Mouse (Mus musculus): Measurements from ENCODE around the gene Mtch2.

Gene Mtch2

DNA sequence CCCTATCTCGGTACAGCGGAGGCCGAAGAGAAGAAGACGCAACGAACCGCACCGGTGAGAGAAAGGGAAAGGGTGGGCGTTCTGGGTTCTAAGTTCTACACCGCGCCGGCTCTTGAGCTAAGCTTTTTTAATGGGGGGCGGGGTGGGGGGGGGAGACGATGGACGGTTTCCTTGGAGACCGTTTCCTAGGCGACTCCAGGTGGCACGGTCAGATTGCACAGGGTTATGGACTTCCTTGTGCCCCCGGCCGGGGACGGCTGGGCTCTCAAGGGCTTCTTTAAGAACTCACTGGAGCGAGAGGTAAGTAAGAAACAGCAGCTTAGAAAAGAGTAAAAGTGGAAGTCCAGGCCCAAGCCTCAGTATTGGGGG lies 57.9 kb downstream of the Mtch2 start:
- DNase-seq (ENCODE audit: low spot score in 2 of 2) = peak in 1 of 2 experiments; percentile 67

DNA sequence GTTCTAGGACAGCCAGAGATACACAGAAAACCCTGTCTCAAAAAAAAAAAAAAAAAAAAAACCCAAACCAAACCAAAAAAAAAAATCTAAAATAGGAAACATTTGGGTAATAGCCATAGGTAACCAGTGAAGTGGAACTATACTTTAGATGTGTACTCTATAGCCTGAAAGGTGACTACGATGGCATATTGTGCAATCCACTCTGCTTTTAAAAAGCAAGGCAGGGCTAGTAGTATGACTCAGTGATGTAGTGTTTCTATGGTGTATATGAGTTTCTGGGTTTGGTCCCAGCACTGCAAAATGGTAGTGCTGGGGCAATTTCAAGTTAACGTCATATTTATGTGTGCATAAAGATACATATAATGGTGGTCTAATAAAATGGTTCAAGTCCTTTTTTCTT lies 59.8 kb downstream of the Mtch2 start:
- no peak for DNase-seq (ENCODE audit: low spot score in 2 of 2)

DNA sequence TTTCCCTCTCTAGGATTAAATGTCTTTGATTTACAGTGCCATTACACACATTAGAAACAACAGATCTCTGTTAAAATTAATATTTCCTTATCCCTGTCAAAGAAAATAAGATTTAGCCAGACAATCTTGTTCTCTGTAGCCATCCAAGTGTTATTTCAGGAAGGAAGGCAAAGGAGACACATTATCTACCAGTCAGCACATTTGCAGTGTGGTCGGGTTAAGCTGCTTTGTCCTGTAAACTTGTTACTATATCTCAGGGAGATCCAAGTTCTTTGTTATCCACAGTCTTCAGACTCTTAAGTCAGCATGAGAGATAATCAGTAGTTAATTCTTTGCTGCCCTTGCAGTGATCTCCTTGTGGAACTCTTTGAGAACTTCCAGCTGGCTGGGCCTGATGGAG lies 63.9 kb downstream of the Mtch2 start:
- no peak for DNase-seq (ENCODE audit: low spot score in 2 of 2)

DNA sequence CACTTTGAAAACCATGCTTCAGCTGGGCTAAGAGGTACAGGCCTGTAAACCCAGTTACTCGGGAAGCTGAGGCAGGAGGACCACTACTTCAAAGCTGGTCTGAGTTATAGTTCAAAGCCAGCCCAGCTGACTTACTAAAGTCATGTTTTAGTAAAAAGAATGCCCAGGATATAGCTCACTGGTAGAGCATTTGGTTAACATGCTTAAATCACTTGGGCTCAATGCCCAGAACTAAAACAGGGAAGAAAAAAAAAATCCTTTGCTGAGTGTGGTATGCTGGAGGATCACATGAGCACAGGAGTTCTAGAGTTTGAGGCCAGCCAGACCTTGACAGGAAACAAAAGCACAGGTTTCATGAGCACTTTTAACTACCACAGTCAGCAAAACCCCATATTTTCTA lies 64.7 kb downstream of the Mtch2 start:
- DNase-seq (ENCODE audit: low spot score in 2 of 2) = no peak

DNA sequence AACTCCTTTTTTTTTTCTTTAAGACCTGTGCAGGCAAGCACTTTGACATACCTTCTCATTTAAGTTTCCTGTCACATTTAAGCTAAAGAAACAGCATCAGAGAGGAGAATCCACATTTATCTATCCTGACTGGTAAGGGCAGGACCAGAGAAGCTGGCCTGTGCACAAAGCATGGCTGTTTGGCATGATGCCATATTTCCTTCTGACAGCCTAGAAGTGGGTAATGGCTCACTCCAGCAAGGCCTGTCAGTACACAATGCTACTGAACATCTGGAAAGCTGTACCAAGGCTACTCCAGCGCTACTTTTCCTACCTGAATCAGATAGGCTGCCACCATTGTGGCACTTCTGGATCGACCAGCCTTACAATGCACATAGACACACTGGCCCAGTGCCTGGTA lies 66.7 kb downstream of the Mtch2 start:
- DNase-seq (ENCODE audit: low spot score in 2 of 2) = no peak

DNA sequence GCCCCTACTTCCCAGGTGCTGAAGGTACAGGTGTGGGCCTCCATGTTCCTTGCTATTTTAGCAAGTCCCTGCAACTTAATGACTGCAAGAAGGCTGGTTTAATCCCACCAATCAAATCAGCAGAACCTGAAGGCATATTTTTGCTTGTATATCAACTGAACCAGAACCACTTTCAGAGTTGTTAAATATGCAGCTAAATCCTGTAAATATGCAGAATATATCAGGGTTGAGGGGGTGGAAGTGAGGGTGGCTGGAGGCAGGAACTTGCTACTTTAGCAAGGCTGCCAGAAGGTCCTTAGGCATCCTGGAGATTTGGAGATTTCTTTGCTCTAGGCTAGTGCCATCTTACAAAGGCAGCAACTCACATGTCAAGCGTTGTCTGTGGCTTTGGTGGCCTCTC lies 68.6 kb downstream of the Mtch2 start:
- DNase-seq (ENCODE audit: low spot score in 2 of 2) = no peak

Data from spleen, postnatal 10 days (tissue).